Mouse (Mus musculus) olfactory bulb, adult 2 months (tissue): ENCODE data around the gene Ryr2.

Experiments
- CTCF ChIP-seq: fragments of 200-500 bp; IDR thresholded peaks from 2 replicates; pipeline ENCODE4 v1.5.1; 2012; ENCODE audit warnings: low read depth, mild to moderate bottlenecking, low read length, moderate library complexity; ENCODE audit not compliant: insufficient read depth
- POLR2A ChIP-seq: fragments of 200-500 bp; IDR thresholded peaks from 2 replicates; pipeline ENCODE4 v1.6.1; 2012; ENCODE audit warnings: mild to moderate bottlenecking, low read depth, low read length, moderate library complexity; ENCODE audit not compliant: insufficient read depth

GRCm38 (mm10) chr13:12092379-12093107 is 14.2 kb downstream of the Ryr2 start:
- no peak for TF ChIP-seq POLR2A
- TF ChIP-seq CTCF: no peak
